ENCODE assay signal across 8 mouse cellular contexts in genomic region chr6:90988648-90989317, GRCm38 (mm10). TPM values are rescaled to one million over a fixed set of nuclear protein-coding genes. Genes with fewer than 3 reads are reported as not detected.
DNase-seq lines count a peak whose midpoint lies in the region; ATAC-seq lines count a peak whose summit lies in the region.

Iqsec1 (minus strand) TSS chr6:90988685.

- DNase-seq in CD4-positive helper T cell, adult 2 months (ENCODE audit: low read depth, low spot score) = peak; percentile 75
- DNase-seq in liver = peak; percentile 100
- peak; percentile 15 to 19 for DNase-seq in monocyte, adult 2 months (ENCODE audit: low read depth in 1 of 2, low spot score in 2 of 2)
- DNase-seq in spleen, postnatal 14 days (ENCODE audit: low spot score in 2 of 2) = peak; percentile 63 to 65

- peak within 1 kb of the TSS; percentile 90 for H3K9ac ChIP-seq in heart, embryonic 12.5 days
- peak within 1 kb of the TSS; percentile 78 for H3K9ac ChIP-seq in kidney, embryonic 16.5 days (replicated peaks; ENCODE audit: low read length)

- WGBS in heart, embryonic 12.5 days = 2% methylated on average over 36 of the region's 39 CpGs
- under 1% methylated on average over 36 of the region's 39 CpGs for WGBS in kidney, embryonic 16.5 days

- no peak within 1 kb of the TSS for H3K27ac ChIP-seq in brown adipose tissue, adult 24 weeks (replicated peaks; ENCODE audit: low read depth, low read length)
- H3K27ac ChIP-seq in heart, embryonic 12.5 days (ENCODE audit: poor library complexity, severe bottlenecking) = peak within 1 kb of the TSS; percentile 86
- peak within 1 kb of the TSS; percentile 63; the same call in 1 of the 2 replicates for H3K27ac ChIP-seq in kidney, embryonic 16.5 days (ENCODE audit: low read length)

- H3K4me2 ChIP-seq in heart, embryonic 12.5 days = peak within 1 kb of the TSS; percentile 88
- peak within 1 kb of the TSS; percentile 99 for H3K4me2 ChIP-seq in kidney, embryonic 16.5 days (replicated peaks; ENCODE audit: low read depth, low read length)

- no peaks in the 10 kb centered on the region for H3K27me3 ChIP-seq in heart, embryonic 12.5 days (replicated peaks)
- peaks cover 6% of the 10 kb centered on the region; the same call in 1 of the 2 replicates for H3K27me3 ChIP-seq in kidney, embryonic 16.5 days (ENCODE audit: insufficient read depth, low read length)

- H3K9me3 ChIP-seq in heart, embryonic 12.5 days (replicated peaks) = peaks cover 8% of the 10 kb centered on the region; the same call in 1 of the 2 replicates
- H3K9me3 ChIP-seq in kidney, embryonic 16.5 days (ENCODE audit: low read length) = peaks cover 6% of the 10 kb centered on the region; the same call in 1 of the 2 replicates

- ATAC-seq in erythroid progenitor cell, adult 5-6 weeks (replicated peaks; ENCODE audit: low FRiP score, poor library complexity, severe bottlenecking) = peak; percentile 88
- peak; percentile 96 for ATAC-seq in heart, embryonic 12.5 days (ENCODE audit: insufficient number of reproducible peaks, low FRiP score)
- ATAC-seq in kidney, embryonic 16.5 days (ENCODE audit: low FRiP score, low TSS enrichment) = peak; percentile 99

- H3K36me3 ChIP-seq in heart, embryonic 12.5 days = no peaks in the 10 kb centered on the region
- no peaks in the 10 kb centered on the region for H3K36me3 ChIP-seq in kidney, embryonic 16.5 days (ENCODE audit: insufficient read depth, low read length)

- H3K4me1 ChIP-seq in brown adipose tissue, adult 24 weeks (ENCODE audit: control insufficient read depth, insufficient read depth, insufficient read length, low read length) = no peaks in the 10 kb centered on the region
- H3K4me1 ChIP-seq in heart, embryonic 12.5 days (replicated peaks) = peaks cover 33% of the 10 kb centered on the region
- peaks cover 12% of the 10 kb centered on the region for H3K4me1 ChIP-seq in kidney, embryonic 16.5 days (ENCODE audit: insufficient read depth, low read length)

- peak within 1 kb of the TSS; percentile 58 for H3K4me3 ChIP-seq in brown adipose tissue, adult 24 weeks (ENCODE audit: insufficient read depth, low read depth, low read length)
- peak within 1 kb of the TSS; percentile 84 for H3K4me3 ChIP-seq in heart, embryonic 12.5 days
- peak within 1 kb of the TSS; percentile 69 for H3K4me3 ChIP-seq in kidney, embryonic 16.5 days (ENCODE audit: low read length)

RNA-seq across cellular contexts. Expression of gene Iqsec1, which starts in this region (rescaled TPM):
- 65.7 and 80.9 TPM in 2 replicates for polyA plus RNA-seq in brown adipose tissue, adult 24 weeks (2012; ENCODE audit: insufficient read depth, insufficient read length, missing spikeins)
- total RNA-seq in erythroid progenitor cell, adult 5-6 weeks (2015; ENCODE audit: low replicate concordance) = 88.0 and 89.4 TPM in 2 replicates
- total RNA-seq in erythroid progenitor cell, adult 5-6 weeks (2017; ENCODE audit: low replicate concordance) = 23.0 and 41.4 TPM in 2 replicates
- 18.7 and 20.8 TPM in 2 replicates for polyA plus RNA-seq in heart, embryonic 12.5 days (2016; fragmentation: Nextera tagmentation; extraction: Ambion mirVana)
- polyA plus RNA-seq in kidney, embryonic 16.5 days (2015; fragmentation: Nextera tagmentation; extraction: Ambion mirVana) = 10.5 and 10.9 TPM in 2 replicates

Comparison
In these comparisons a context has a peak if more than half of its experiments do, and no peak if none do; other contexts are left out.
1. DNase-seq: peak in every context shown above with its lines; median percentile 100 in liver; 75 in CD4-positive helper T cell, adult 2 months; 64 in spleen, postnatal 14 days; 17 in monocyte, adult 2 months.